11 mouse cellular contexts compared by ENCODE assay signal in the genomic region with DNA sequence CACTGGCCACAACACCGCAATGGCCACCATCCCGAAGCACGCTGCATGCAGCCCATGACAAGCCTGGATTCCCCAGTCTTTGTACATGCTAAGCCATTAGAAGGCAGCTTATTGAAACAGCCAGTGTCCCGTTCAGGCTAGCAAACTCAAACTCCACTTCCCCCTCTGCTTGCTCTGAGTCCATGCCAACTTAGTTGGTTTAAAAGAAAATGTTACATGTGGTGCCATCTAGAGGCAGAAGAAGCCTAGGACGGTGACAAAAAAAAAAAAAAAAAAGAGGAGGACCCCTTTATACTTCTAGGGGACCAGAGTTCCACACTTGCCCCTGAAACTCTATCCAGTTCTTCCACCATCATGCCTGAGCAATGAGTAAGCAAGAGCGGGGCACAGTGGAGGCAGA.
DNase-seq lines count a peak whose midpoint lies in the region; ATAC-seq and TF ChIP-seq lines count a peak whose summit lies in the region.
"Had no signal": no experiment of that assay in that cellular context is flagged by ENCODE, and none has a peak within 500 bp of the region (broad histone marks: within the 10 kb centered on the region; RNA-seq: fewer than 3 reads in every experiment).

No protein-coding gene starts in this region.

- H3K9me3 ChIP-seq in forebrain, embryonic 14.5 days (replicated peaks; ENCODE audit: control insufficient read depth, low read length), result no peaks in the 10 kb centered on the region
- no peaks in the 10 kb centered on the region for H3K9me3 ChIP-seq in forebrain, embryonic 15.5 days
- H3K9me3 ChIP-seq in liver, postnatal 0 days (ENCODE audit: low read length), result no peaks in the 10 kb centered on the region
- H3K9me3 ChIP-seq: hindbrain, embryonic 10.5 days; liver, embryonic 13.5 days had no signal

- H3K36me3 ChIP-seq in forebrain, embryonic 14.5 days (ENCODE audit: control insufficient read depth, insufficient read depth, low read length), result 0 out of 2 replicates have a peak, but pooled peaks cover 9% of the 10 kb centered on the region
- H3K36me3 ChIP-seq in forebrain, embryonic 15.5 days, result no peaks in the 10 kb centered on the region
- H3K36me3 ChIP-seq in liver, postnatal 0 days (replicated peaks; ENCODE audit: insufficient read depth, low read length), result no peaks in the 10 kb centered on the region
- H3K36me3 ChIP-seq: liver, embryonic 13.5 days had no signal

- H3K4me1 ChIP-seq in forebrain, embryonic 14.5 days (ENCODE audit: control insufficient read depth, insufficient read depth, low read length), result peaks cover 2% of the 10 kb centered on the region; the same call in 1 of the 2 replicates
- H3K4me1 ChIP-seq in forebrain, embryonic 15.5 days, result 0 out of 2 replicates have a peak, but pooled peaks cover 8% of the 10 kb centered on the region
- peaks cover 3% of the 10 kb centered on the region; the same call in 1 of the 2 replicates for H3K4me1 ChIP-seq in liver, postnatal 0 days (ENCODE audit: insufficient read depth)
- H3K4me1 ChIP-seq: hindbrain, embryonic 10.5 days; liver, embryonic 13.5 days had no signal

- no peak for TF ChIP-seq EP300 in liver, postnatal 0 days (IDR thresholded peaks at IDR 0.05; ENCODE audit: low read depth)

- 59% methylated on average over 6 of the region's 6 CpGs for WGBS in forebrain, embryonic 14.5 days
- WGBS in forebrain, embryonic 15.5 days, result 59% methylated on average over 6 of the region's 6 CpGs
- 63% methylated on average over 6 of the region's 6 CpGs for WGBS in liver, postnatal 0 days (ENCODE audit: insufficient replicate concordance)

- H3K9ac ChIP-seq in forebrain, embryonic 14.5 days (ENCODE audit: low read length), result no peak overlapping the region
- H3K9ac ChIP-seq in forebrain, embryonic 15.5 days (replicated peaks), result no peak overlapping the region
- H3K9ac ChIP-seq in liver, postnatal 0 days (replicated peaks), result no peak overlapping the region
- H3K9ac ChIP-seq: liver, embryonic 13.5 days had no signal

- peak; percentile 58 for TF ChIP-seq CTCF in liver, postnatal 0 days (IDR thresholded peaks at IDR 0.05; ENCODE audit: low read depth)

- peak; percentile 44; the same call in 1 of the 2 replicates for ATAC-seq in forebrain, embryonic 14.5 days
- ATAC-seq in forebrain, embryonic 15.5 days (replicated peaks), result no peak; the same call in 1 of the 2 replicates
- ATAC-seq in liver, postnatal 0 days, result no peak
- ATAC-seq in neutrophil, adult 5-6 weeks (ENCODE audit: extremely low read depth, insufficient number of reproducible peaks, low FRiP score, poor library complexity, severe bottlenecking), result peak; percentile 44; the same call in 1 of the 2 replicates

- no peak overlapping the region for H3K4me2 ChIP-seq in forebrain, embryonic 14.5 days (ENCODE audit: low read length)
- H3K4me2 ChIP-seq in forebrain, embryonic 15.5 days (replicated peaks), result no peak overlapping the region
- H3K4me2 ChIP-seq in liver, postnatal 0 days (ENCODE audit: low read depth, low read length), result no peak overlapping the region
- H3K4me2 ChIP-seq: liver, embryonic 13.5 days had no signal

- H3K27me3 ChIP-seq in forebrain, embryonic 14.5 days (replicated peaks; ENCODE audit: control insufficient read depth, insufficient read depth, low read length), result no peaks in the 10 kb centered on the region
- H3K27me3 ChIP-seq in forebrain, embryonic 15.5 days, result no peaks in the 10 kb centered on the region
- H3K27me3 ChIP-seq in liver, postnatal 0 days (ENCODE audit: insufficient read depth, low read length), result no peaks in the 10 kb centered on the region
- H3K27me3 ChIP-seq: liver, embryonic 13.5 days had no signal

- H3K27ac ChIP-seq in forebrain, embryonic 14.5 days (ENCODE audit: low read depth, low read length), result no peak overlapping the region
- no peak overlapping the region for H3K27ac ChIP-seq in forebrain, embryonic 15.5 days (replicated peaks)
- H3K27ac ChIP-seq in liver, postnatal 0 days (ENCODE audit: low read depth), result no peak overlapping the region
- H3K27ac ChIP-seq: hindbrain, embryonic 10.5 days; liver, embryonic 13.5 days had no signal

- peak; percentile 83 for DNase-seq in forebrain, embryonic 14.5 days (ENCODE audit: low spot score)
- DNase-seq in liver, postnatal 0 days, result peak; percentile 27
- DNase-seq in liver, result no peak
- DNase-seq in brain, adult 2 months (ENCODE audit: low read depth, low spot score), result peak; percentile 69
- no peak for DNase-seq in ovary, adult 18-20 months (ENCODE audit: low spot score)
- no peak for DNase-seq in yolk sac, embryonic 10.5 days (ENCODE audit: low spot score)
- DNase-seq: liver, embryonic 13.5 days; right cerebral cortex, postnatal 25 days had no signal

- no peak overlapping the region for H3K4me3 ChIP-seq in forebrain, embryonic 14.5 days (ENCODE audit: low read depth, low read length)
- H3K4me3 ChIP-seq in forebrain, embryonic 15.5 days, result no peak overlapping the region
- no peak overlapping the region for H3K4me3 ChIP-seq in liver, postnatal 0 days (ENCODE audit: low read depth, low read length)
- H3K4me3 ChIP-seq: hindbrain, embryonic 10.5 days; liver, embryonic 13.5 days had no signal

Comparison
In these comparisons a context has a peak if more than half of its experiments do, and no peak if none do; other contexts are left out.
1. ATAC-seq: peak in forebrain, embryonic 14.5 days (single experiment) and neutrophil, adult 5-6 weeks (single experiment); none in forebrain, embryonic 15.5 days (single experiment) and liver, postnatal 0 days (single experiment).
2. DNase-seq: peak in forebrain, embryonic 14.5 days (single experiment), liver, postnatal 0 days (single experiment) and brain, adult 2 months (single experiment); none in liver (single experiment), ovary, adult 18-20 months (single experiment) and yolk sac, embryonic 10.5 days (single experiment).